Comparison of ENCODE assay signal across 27 mouse cellular contexts in genomic region chr15:100857586-100857985, GRCm38 (mm10). TPM values are rescaled to one million over a fixed set of nuclear protein-coding genes. Genes with fewer than 3 reads are reported as not detected.
"Had no signal": no experiment of that assay in that cellular context is flagged by ENCODE, and none has a peak within 500 bp of the region (broad histone marks: within the 10 kb centered on the region; RNA-seq: fewer than 3 reads in every experiment).

No protein-coding gene starts in this region.

- H3K27me3 ChIP-seq: hindbrain, embryonic 13.5 days; hindbrain, embryonic 15.5 days; limb, embryonic 15.5 days had no signal

- H3K9me3 ChIP-seq: heart, embryonic 10.5 days; heart, embryonic 13.5 days; heart, embryonic 15.5 days; hindbrain, embryonic 13.5 days; hindbrain, embryonic 15.5 days; kidney, embryonic 15.5 days; limb, embryonic 13.5 days; limb, embryonic 15.5 days; liver, embryonic 12.5 days had no signal

- H3K27ac ChIP-seq: heart, embryonic 10.5 days; heart, embryonic 13.5 days; heart, embryonic 15.5 days; hindbrain, embryonic 13.5 days; hindbrain, embryonic 15.5 days; hindbrain, postnatal 0 days; kidney, embryonic 15.5 days; kidney, postnatal 0 days; limb, embryonic 13.5 days; limb, embryonic 15.5 days; liver, embryonic 12.5 days; liver, embryonic 14.5 days had no signal

- DNase-seq: gastrocnemius, postnatal 14 days; gastrocnemius, postnatal 36 days; heart, adult 18-20 months; heart, postnatal 14 days; heart, postnatal 36 days; kidney, adult 11 months; kidney, adult 2 months; kidney, adult 9 months; kidney, postnatal 14 days; kidney, postnatal 36 days; layer of hippocampus, adult 9-11 months; layer of hippocampus, postnatal 36 days; left cerebral cortex, postnatal 4 days had no signal

- H3K36me3 ChIP-seq: heart, embryonic 10.5 days; heart, embryonic 13.5 days; heart, embryonic 15.5 days; hindbrain, embryonic 13.5 days; hindbrain, embryonic 15.5 days; kidney, embryonic 15.5 days; limb, embryonic 13.5 days; limb, embryonic 15.5 days; liver, embryonic 12.5 days had no signal

- H3K4me3 ChIP-seq: heart, embryonic 10.5 days; heart, embryonic 13.5 days; heart, embryonic 15.5 days; hindbrain, embryonic 13.5 days; hindbrain, embryonic 15.5 days; kidney, embryonic 15.5 days; limb, embryonic 13.5 days; limb, embryonic 15.5 days; liver, embryonic 12.5 days had no signal

- ATAC-seq: hindbrain, postnatal 0 days; intestine, embryonic 16.5 days; liver, embryonic 12.5 days had no signal

- H3K9ac ChIP-seq: heart, embryonic 13.5 days; heart, embryonic 15.5 days; hindbrain, embryonic 13.5 days; hindbrain, embryonic 15.5 days; kidney, embryonic 15.5 days; limb, embryonic 13.5 days; limb, embryonic 15.5 days; liver, embryonic 12.5 days; liver, embryonic 14.5 days had no signal

- H3K4me1 ChIP-seq: heart, embryonic 10.5 days; heart, embryonic 13.5 days; heart, embryonic 15.5 days; hindbrain, embryonic 13.5 days; hindbrain, embryonic 15.5 days; kidney, embryonic 15.5 days; limb, embryonic 13.5 days; limb, embryonic 15.5 days; liver, embryonic 12.5 days had no signal

- H3K4me2 ChIP-seq: heart, embryonic 13.5 days; heart, embryonic 15.5 days; hindbrain, embryonic 13.5 days; hindbrain, embryonic 15.5 days; kidney, embryonic 15.5 days; limb, embryonic 13.5 days; limb, embryonic 15.5 days; liver, embryonic 12.5 days had no signal

RNA-seq across cellular contexts. Expression of gene Scn8a, which starts 12.1 kb away (rescaled TPM):
- total RNA-seq: heart, adult 18-20 months; hematopoietic stem cell, adult 5-6 weeks had no signal
